Mouse (Mus musculus): Measurements from ENCODE around the gene Majin.

Gene Majin

GRCm38 (mm10) chr19:6262839-6263433 is 78.7 kb downstream of the Majin start:
- no peak for DNase-seq (ENCODE audit: extremely low spot score)

DNA sequence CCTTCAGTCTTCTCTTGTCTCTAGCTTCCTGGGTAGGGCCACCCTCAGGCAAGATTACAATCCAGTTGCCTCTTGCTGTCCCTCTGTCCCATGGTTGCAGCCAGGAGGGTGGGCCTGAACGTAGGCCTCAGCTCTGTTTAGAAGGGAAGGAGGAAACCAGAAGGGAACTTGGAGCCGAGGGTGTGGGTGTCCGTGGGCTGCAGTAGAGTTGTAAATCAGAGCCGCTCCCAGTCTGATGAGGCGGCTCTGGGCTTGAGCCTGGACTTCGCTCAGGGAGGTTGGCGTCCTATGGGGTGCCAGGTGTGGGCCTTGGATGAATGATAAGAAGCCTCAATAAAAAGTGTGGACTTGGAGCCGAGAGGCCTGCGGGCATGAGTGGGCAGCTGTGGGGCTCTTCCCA is 80.0 kb downstream of the Majin start:
- DNase-seq (ENCODE audit: extremely low spot score): no peak

- DNase-seq (ENCODE audit: extremely low spot score): no peak
Observed at GRCm38 (mm10) chr19:6264945-6265344, 80.8 kb downstream of the Majin start.

- no peak for DNase-seq (ENCODE audit: extremely low spot score)
Observed at GRCm38 (mm10) chr19:6265727-6266182, 81.6 kb downstream of the Majin start.

DNA sequence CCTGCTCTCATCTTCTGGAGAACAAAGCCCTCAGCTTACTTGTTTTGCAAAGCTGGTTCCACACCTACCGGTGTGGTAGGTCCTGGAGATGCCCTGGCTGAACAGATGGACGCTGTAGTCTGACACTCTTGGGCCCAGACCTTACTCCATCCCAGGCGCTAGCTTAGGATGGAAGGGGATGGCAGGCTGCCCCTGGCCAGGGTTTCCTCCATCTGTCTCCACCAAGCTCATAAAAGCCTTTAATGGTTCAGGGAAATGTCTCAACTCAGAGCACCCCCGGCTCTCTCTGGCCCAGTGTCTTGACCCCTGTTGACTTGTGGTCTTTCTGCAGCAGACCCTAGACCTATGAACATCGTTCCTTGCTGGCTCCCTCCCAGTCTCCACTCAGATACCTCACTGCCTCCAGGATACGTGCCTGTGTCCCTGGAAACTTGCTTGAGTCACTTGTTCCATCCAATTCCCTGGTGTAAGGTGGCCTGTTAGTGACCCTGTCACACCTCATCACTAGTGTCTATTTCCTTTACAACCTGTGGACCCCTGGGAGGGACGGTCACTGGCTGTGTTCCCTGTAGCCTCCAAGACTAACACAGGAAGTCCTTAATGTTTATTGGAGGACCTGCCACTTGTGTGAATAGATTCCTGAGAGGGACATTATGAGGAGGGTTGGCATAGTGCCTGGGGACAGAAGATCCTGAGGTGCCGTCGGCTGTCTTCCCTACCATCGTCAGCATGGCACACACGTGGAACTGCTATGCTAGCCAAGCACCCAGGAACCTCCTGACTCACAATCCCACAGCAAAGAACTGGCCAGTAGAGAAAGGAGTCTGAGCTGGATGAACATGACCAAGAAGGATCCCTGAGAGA is 83.3 kb downstream of the Majin start:
- no peak for DNase-seq (ENCODE audit: extremely low spot score)

DNA sequence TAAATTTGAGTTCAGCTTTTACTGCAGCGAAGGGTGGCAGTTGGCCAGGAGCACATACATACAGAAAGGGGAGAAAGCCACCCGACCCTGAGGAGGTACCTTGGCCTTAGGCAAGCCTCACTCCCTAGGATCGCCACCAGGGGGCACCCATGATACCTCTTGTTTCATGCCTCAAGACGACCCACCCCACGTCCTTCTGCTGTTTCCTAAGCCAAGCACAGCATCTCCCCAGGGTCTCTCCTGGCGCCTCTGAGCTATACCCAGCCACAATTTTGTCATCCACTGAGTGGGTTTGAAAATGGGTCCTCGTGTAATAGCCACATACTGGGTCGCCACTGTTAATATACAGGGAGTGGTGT is 84.0 kb downstream of the Majin start:
- peak; percentile 81 for DNase-seq (ENCODE audit: extremely low spot score)

GRCm38 (mm10) chr19:6268670-6269132 is 84.5 kb downstream of the Majin start:
- DNase-seq (ENCODE audit: extremely low spot score): no peak

GRCm38 (mm10) chr19:6269798-6270475 is 85.7 kb downstream of the Majin start:
- DNase-seq (ENCODE audit: extremely low spot score): no peak

DNA sequence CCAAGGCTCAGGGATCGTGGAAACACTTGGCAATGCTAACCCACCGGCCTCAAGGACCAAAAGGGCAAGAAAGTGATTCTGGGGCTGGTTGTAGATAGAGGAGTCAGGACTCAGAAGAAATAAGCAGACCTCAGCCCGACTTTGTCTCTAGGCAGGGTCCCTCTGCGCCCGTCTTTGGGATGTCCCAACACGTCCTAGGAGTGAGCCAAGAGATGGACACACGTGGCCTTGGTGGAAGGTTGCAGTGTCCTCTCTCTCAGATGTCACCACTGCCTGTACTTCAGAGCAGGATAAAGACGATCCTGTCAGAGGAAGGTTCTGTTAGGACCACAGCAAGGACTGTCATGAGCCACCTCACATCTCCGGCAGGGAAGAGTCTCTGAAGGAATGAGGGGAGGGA is 86.5 kb downstream of the Majin start:
- no peak for DNase-seq (ENCODE audit: extremely low spot score)

DNA sequence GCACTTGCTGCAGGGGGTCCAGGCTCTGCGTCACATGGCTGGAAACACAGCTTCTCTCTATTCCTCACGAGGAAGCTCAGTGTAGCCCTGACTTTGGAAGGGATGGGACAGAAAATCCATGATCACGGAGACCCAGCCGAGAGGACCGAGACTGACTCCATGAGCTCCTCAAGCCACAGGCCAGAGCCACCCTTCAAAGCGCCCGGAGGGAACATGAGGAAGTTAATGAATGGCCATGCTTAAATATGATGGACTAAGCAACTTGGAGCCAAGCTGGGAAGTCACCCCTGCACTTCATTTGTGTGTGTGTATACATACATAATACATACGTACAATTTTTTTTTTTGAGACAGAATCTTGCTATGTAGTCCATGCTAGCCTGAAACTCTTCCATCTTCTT is 87.0 kb downstream of the Majin start:
- DNase-seq (ENCODE audit: extremely low spot score): no peak

GRCm38 (mm10) chr19:6272053-6272452 is 87.9 kb downstream of the Majin start:
- DNase-seq (ENCODE audit: extremely low spot score): no peak

DNA sequence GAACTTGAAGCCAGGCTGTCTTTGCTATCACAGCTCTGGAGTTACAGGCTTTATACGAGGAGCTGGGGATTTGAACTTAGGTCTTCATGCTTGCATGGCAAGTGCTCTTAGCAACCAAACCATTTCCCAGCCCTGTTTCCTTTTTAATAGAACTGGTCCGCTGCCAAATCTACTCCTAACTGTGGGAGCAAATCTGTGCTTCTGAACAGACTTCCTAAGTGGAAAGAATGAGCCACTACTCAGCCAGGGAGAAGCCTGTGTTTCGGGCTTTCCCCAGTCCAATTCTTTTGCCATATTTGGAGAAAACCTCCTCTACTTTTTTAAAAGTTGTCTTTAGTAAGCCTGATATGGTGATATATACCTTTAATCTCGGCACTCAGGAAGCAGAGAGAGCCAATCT is 88.5 kb downstream of the Majin start:
- no peak for DNase-seq (ENCODE audit: extremely low spot score)

DNA sequence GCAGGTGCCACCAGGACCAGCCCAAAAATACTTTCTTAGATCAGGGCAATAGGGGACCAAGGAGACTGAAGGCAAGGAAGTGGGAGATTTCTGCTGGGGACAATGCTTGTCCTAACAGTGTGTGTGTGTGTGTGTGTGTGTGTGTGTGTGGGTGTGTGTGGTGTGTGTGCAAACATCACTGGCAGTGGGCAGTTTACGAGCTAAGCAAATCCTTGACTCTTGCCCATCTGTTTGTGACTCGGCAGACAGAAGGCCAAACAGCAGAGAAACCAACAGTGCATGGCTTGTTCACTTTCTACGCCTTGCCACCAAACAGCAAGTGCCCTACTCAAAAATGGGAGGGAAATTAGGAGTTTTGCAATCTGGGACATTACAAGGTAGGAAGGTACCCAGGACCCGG is 89.4 kb downstream of the Majin start:
- no peak for DNase-seq (ENCODE audit: extremely low spot score)

All from embryo, embryonic 9.5 days (tissue).